Mouse (Mus musculus) CH12.LX (cell line): ENCODE data around the gene Mup19.

ENCODE experiments used
- CHD1 ChIP-seq: IDR thresholded peaks from 2 replicates; pipeline ENCODE4 v1.6.1; 2012; ENCODE audit warnings: low read depth, low read length, improper control_type of control experiment, inconsistent platforms
- CTCF ChIP-seq, 2 experiments: IDR thresholded peaks in 1 of 2; conservative IDR thresholded peaks in 1 of 2; 2 replicates each; pipeline ENCODE4 v1.5.1; 2011 to 2012; ENCODE audit warnings: low read depth in 2 of 2, low read length in 2 of 2, improper control_type of control experiment in 1 of 2, inconsistent platforms in 1 of 2, mild to moderate bottlenecking in 1 of 2, moderate library complexity in 1 of 2
- E2F4 ChIP-seq: IDR thresholded peaks from 2 replicates; pipeline ENCODE4 v1.6.1; 2011; ENCODE audit warnings: low read depth, low read length, improper control_type of control experiment; ENCODE audit not compliant: insufficient replicate concordance
- IRF4 ChIP-seq: IDR thresholded peaks from 2 replicates; pipeline ENCODE4 v1.6.1; 2014; ENCODE audit warnings: low read depth, mild to moderate bottlenecking, inconsistent platforms, low read length, improper control_type of control experiment
- JUND ChIP-seq: conservative IDR thresholded peaks from 2 replicates; pipeline ENCODE4 v1.6.1; 2011; ENCODE audit warnings: low read depth, low read length, improper control_type of control experiment
- MEF2A ChIP-seq: IDR thresholded peaks from 2 replicates; pipeline ENCODE4 v1.6.1; 2014; ENCODE audit warnings: low read depth, mild to moderate bottlenecking, inconsistent platforms, low read length, improper control_type of control experiment, borderline replicate concordance
- MYC ChIP-seq: IDR thresholded peaks from 2 replicates; pipeline ENCODE4 v1.6.1; 2011; ENCODE audit warnings: low read depth, mild to moderate bottlenecking, improper control_type of control experiment, low read length
- NELFE ChIP-seq: IDR thresholded peaks from 2 replicates; pipeline ENCODE4 v1.6.1; 2011; ENCODE audit warnings: low read depth, low read length, improper control_type of control experiment
- POLR2A ChIP-seq: IDR thresholded peaks from 2 replicates; pipeline ENCODE4 v1.6.1; 2011; ENCODE audit warnings: low read depth, mild to moderate bottlenecking, improper control_type of control experiment, low read length
- SIN3A ChIP-seq: IDR thresholded peaks from 2 replicates; pipeline ENCODE4 v1.6.1; 2012; ENCODE audit warnings: low read length, improper control_type of control experiment, inconsistent platforms
- ZC3H11A ChIP-seq: IDR thresholded peaks from 2 replicates; pipeline ENCODE4 v1.6.1; 2012; ENCODE audit warnings: low read depth, mild to moderate bottlenecking, inconsistent platforms, low read length, improper control_type of control experiment
- ZKSCAN1 ChIP-seq: IDR thresholded peaks from 2 replicates; pipeline ENCODE4 v1.6.1; 2012; ENCODE audit warnings: low read depth, inconsistent platforms, low read length, improper control_type of control experiment, borderline replicate concordance
- ZNF384 ChIP-seq: IDR thresholded peaks from 2 replicates; pipeline ENCODE4 v1.6.1; 2012; ENCODE audit warnings: low read depth, low read length, improper control_type of control experiment, inconsistent platforms

- TF ChIP-seq CTCF (conservative IDR thresholded peaks at IDR 0.05 in 1 of 2, IDR thresholded peaks at IDR 0.05 in 1 of 2; ENCODE audit: low read depth in 2 of 2, low read length in 2 of 2), result no peak
- TF ChIP-seq ZNF384, result no peak
- TF ChIP-seq E2F4, result no peak
- no peak for TF ChIP-seq IRF4
- TF ChIP-seq POLR2A, result no peak
- no peak for TF ChIP-seq SIN3A
- no peak for TF ChIP-seq MEF2A
- no peak for TF ChIP-seq MYC
- TF ChIP-seq ZC3H11A, result no peak
- no peak for TF ChIP-seq JUND
- TF ChIP-seq NELFE, result no peak
- TF ChIP-seq CHD1, result no peak
- TF ChIP-seq ZKSCAN1, result no peak
These were observed 33.5 kb upstream of the Mup19 start for GRCm38 (mm10) chr4:61815602-61816001.
